ENCODE assay signal across 9 mouse cellular contexts in the genomic region with DNA sequence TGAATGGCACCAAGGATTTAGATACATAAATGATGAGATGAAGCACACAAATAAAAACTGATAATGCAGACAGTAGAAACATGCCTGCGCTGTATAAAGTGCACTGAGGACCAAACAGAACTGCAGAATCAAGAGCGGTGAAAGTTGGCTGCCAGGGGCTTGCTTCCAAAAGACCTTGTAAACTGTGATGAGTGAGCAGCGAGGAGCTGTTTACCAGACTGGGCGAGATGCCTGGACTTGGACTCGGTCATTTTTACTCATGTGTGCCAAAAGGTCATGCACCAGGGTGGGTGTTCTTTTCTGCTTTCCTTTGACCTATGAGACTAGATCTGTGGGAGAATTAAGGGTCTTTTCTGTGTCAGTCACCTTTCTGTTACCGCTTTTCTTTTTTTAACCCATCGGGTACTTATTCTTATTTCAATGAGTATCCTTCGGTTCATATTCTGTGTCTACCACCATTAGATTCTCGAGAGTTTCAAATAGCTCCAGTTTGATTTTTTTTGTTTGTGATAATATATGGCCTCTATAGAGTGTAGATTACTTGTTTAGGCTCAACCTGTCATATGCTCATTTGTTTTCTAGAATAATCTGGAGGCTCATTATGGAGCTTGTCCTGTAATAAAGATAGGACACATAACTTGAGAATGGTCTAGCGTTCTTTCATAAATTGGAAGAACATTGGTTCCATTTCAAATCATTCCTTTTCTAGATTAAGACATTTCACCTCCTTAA.
DNase-seq lines count a peak whose midpoint lies in the region; ATAC-seq lines count a peak whose summit lies in the region.
"Had no signal": no experiment of that assay in that cellular context is flagged by ENCODE, and none has a peak within 500 bp of the region (broad histone marks: within the 10 kb centered on the region; RNA-seq: fewer than 3 reads in every experiment).

No protein-coding gene starts in this region.

- intact Hi-C loops in gastrocnemius, postnatal 36 days (cut with DNase I), result no loop called here

- DNase-seq in heart, adult 11 months, result peak; percentile 97
- peak; percentile 47 to 80 for DNase-seq in adrenal gland, adult (ENCODE audit: inconsistent age in 2 of 2, low spot score in 1 of 2)
- peak; percentile 27 to 58 for DNase-seq in gastrocnemius, postnatal 36 days
- DNase-seq in urinary bladder, postnatal 25 days (ENCODE audit: low spot score), result peak; percentile 30
- no peak for DNase-seq in embryo, embryonic 11 days

- H3K9me3 ChIP-seq in heart, embryonic 11.5 days (replicated peaks; ENCODE audit: control insufficient read depth, low read length), result no peaks in the 10 kb centered on the region
- no peaks in the 10 kb centered on the region for H3K9me3 ChIP-seq in lung, embryonic 15.5 days
- H3K9me3 ChIP-seq in liver, embryonic 12.5 days (replicated peaks), result no peaks in the 10 kb centered on the region
- H3K9me3 ChIP-seq: liver, embryonic 15.5 days had no signal

- no peaks in the 10 kb centered on the region for H3K27me3 ChIP-seq in heart, embryonic 11.5 days (ENCODE audit: control insufficient read depth, insufficient read depth, low read length)
- H3K27me3 ChIP-seq in lung, embryonic 15.5 days, result no peaks in the 10 kb centered on the region
- no peaks in the 10 kb centered on the region for H3K27me3 ChIP-seq in liver, embryonic 12.5 days (replicated peaks)
- H3K27me3 ChIP-seq: liver, embryonic 15.5 days had no signal

- no peak for ATAC-seq in heart, embryonic 11.5 days (replicated peaks; ENCODE audit: insufficient number of reproducible peaks, low FRiP score, low TSS enrichment)
- peak; percentile 84 for ATAC-seq in lung, embryonic 15.5 days (ENCODE audit: borderline replicate concordance, extremely low read depth, low FRiP score, low TSS enrichment)
- ATAC-seq in liver, embryonic 12.5 days, result no peak

- 80% methylated on average over 10 of the region's 10 CpGs for WGBS in heart, embryonic 11.5 days (ENCODE audit: insufficient replicate concordance)
- WGBS in lung, embryonic 15.5 days, result 44% methylated on average over 10 of the region's 10 CpGs
- 77% methylated on average over 10 of the region's 10 CpGs for WGBS in liver, embryonic 12.5 days (ENCODE audit: insufficient replicate concordance)

- H3K4me3 ChIP-seq in heart, embryonic 11.5 days (ENCODE audit: low read depth, low read length), result no peak overlapping the region
- no peak overlapping the region for H3K4me3 ChIP-seq in lung, embryonic 15.5 days
- no peak overlapping the region for H3K4me3 ChIP-seq in liver, embryonic 12.5 days
- H3K4me3 ChIP-seq: liver, embryonic 15.5 days had no signal

- no peaks in the 10 kb centered on the region for H3K4me1 ChIP-seq in heart, embryonic 11.5 days (ENCODE audit: control insufficient read depth, insufficient read depth, low read length)
- no peaks in the 10 kb centered on the region for H3K4me1 ChIP-seq in lung, embryonic 15.5 days
- H3K4me1 ChIP-seq in liver, embryonic 12.5 days, result no peaks in the 10 kb centered on the region
- H3K4me1 ChIP-seq: liver, embryonic 15.5 days had no signal

- no peak overlapping the region for H3K9ac ChIP-seq in heart, embryonic 11.5 days (ENCODE audit: low read depth, low read length)
- H3K9ac ChIP-seq in lung, embryonic 15.5 days, result no peak overlapping the region
- H3K9ac ChIP-seq in liver, embryonic 12.5 days, result no peak overlapping the region
- H3K9ac ChIP-seq: liver, embryonic 15.5 days had no signal

- no peak overlapping the region for H3K27ac ChIP-seq in heart, embryonic 11.5 days (ENCODE audit: low read depth, low read length)
- no peak overlapping the region for H3K27ac ChIP-seq in lung, embryonic 15.5 days
- no peak overlapping the region for H3K27ac ChIP-seq in liver, embryonic 12.5 days
- H3K27ac ChIP-seq: liver, embryonic 15.5 days had no signal

- H3K36me3 ChIP-seq in heart, embryonic 11.5 days (ENCODE audit: control insufficient read depth, insufficient read depth, low read length), result no peaks in the 10 kb centered on the region
- no peaks in the 10 kb centered on the region for H3K36me3 ChIP-seq in lung, embryonic 15.5 days
- no peaks in the 10 kb centered on the region for H3K36me3 ChIP-seq in liver, embryonic 12.5 days
- H3K36me3 ChIP-seq: liver, embryonic 15.5 days had no signal

- H3K4me2 ChIP-seq in heart, embryonic 11.5 days, result no peak overlapping the region
- no peak overlapping the region for H3K4me2 ChIP-seq in lung, embryonic 15.5 days
- H3K4me2 ChIP-seq in liver, embryonic 12.5 days, result no peak overlapping the region
- H3K4me2 ChIP-seq: liver, embryonic 15.5 days had no signal
